Mouse (Mus musculus) splenic B cell, adult 2 months (primary cell): ENCODE measurements around the gene Ehhadh.

ENCODE experiments used
- DNase-seq: peaks from one replicate; pipeline ENCODE4 v3.0.0-alpha.2; 2011; ENCODE audit warnings: low read depth, low spot score
- H3K27me3 ChIP-seq: 2 replicates; pipeline ENCODE4 v1.6.1; 2012; ENCODE audit warnings: mild to moderate bottlenecking, low read length, moderate library complexity, mixed read lengths; ENCODE audit not compliant: control insufficient read depth, poor library complexity, insufficient read depth, severe bottlenecking
- H3K36me3 ChIP-seq: 2 replicates; pipeline ENCODE4 v1.6.1; 2012; ENCODE audit warnings: mild to moderate bottlenecking, low read length, moderate library complexity, mixed read lengths; ENCODE audit not compliant: control insufficient read depth, poor library complexity, insufficient read depth, severe bottlenecking

The Ehhadh gene

GRCm38 (mm10) chr16:21785000-21785399, 2.6 kb downstream of the Ehhadh start:
- no peak for DNase-seq
- Histone ChIP-seq H3K27me3 (no peaks in the 10 kb centered on the region), H3K36me3 (no peaks in the 10 kb centered on the region)

GRCm38 (mm10) chr16:21782807-21783206, 4.8 kb downstream of the Ehhadh start:
- DNase-seq, result no peak
- no peaks in the 10 kb centered on the region for H3K36me3 ChIP-seq
- no peaks in the 10 kb centered on the region for H3K27me3 ChIP-seq

- Histone ChIP-seq H3K27me3 (no peaks in the 10 kb centered on the region), H3K36me3 (0 out of 2 replicates have a peak, but pooled peaks cover 2% of the 10 kb centered on the region)
- DNase-seq, result no peak
Observed at GRCm38 (mm10) chr16:21781895-21782294, 5.7 kb downstream of the Ehhadh start.

GRCm38 (mm10) chr16:21781277-21781676, 6.3 kb downstream of the Ehhadh start:
- Histone ChIP-seq H3K36me3 (0 out of 2 replicates have a peak, but pooled peaks cover 2% of the 10 kb centered on the region), H3K27me3 (no peaks in the 10 kb centered on the region)
- no peak for DNase-seq

GRCm38 (mm10) chr16:21779149-21779548, 8.5 kb downstream of the Ehhadh start:
- DNase-seq, result no peak
- H3K27me3 ChIP-seq, result no peaks in the 10 kb centered on the region
- 0 out of 2 replicates have a peak, but pooled peaks cover 2% of the 10 kb centered on the region for H3K36me3 ChIP-seq

GRCm38 (mm10) chr16:21778293-21778866, 9.2 kb downstream of the Ehhadh start:
- peak; percentile 42 for DNase-seq
- Histone ChIP-seq H3K27me3 (no peaks in the 10 kb centered on the region), H3K36me3 (0 out of 2 replicates have a peak, but pooled peaks cover 2% of the 10 kb centered on the region)

- Histone ChIP-seq H3K36me3 (peaks cover 4% of the 10 kb centered on the region; the same call in 1 of the 2 replicates), H3K27me3 (no peaks in the 10 kb centered on the region)
- no peak for DNase-seq
Observed at GRCm38 (mm10) chr16:21774725-21775124, 12.9 kb downstream of the Ehhadh start.

GRCm38 (mm10) chr16:21769667-21770066, 17.9 kb downstream of the Ehhadh start:
- Histone ChIP-seq H3K36me3 (peaks cover 2% of the 10 kb centered on the region; the same call in 1 of the 2 replicates), H3K27me3 (no peaks in the 10 kb centered on the region)
- DNase-seq, result peak; percentile 54

GRCm38 (mm10) chr16:21768255-21768654, 19.4 kb downstream of the Ehhadh start:
- Histone ChIP-seq H3K27me3 (no peaks in the 10 kb centered on the region), H3K36me3 (peaks cover 2% of the 10 kb centered on the region; the same call in 1 of the 2 replicates)
- no peak for DNase-seq

- Histone ChIP-seq H3K27me3 (no peaks in the 10 kb centered on the region), H3K36me3 (peaks cover 2% of the 10 kb centered on the region; the same call in 1 of the 2 replicates)
- DNase-seq, result no peak
Observed at GRCm38 (mm10) chr16:21758447-21758846, 29.2 kb downstream of the Ehhadh start.

GRCm38 (mm10) chr16:21743401-21743800, 44.2 kb downstream of the Ehhadh start:
- no peak for DNase-seq
- no peaks in the 10 kb centered on the region for H3K27me3 ChIP-seq
- H3K36me3 ChIP-seq, result no peaks in the 10 kb centered on the region

GRCm38 (mm10) chr16:21742898-21743297, 44.7 kb downstream of the Ehhadh start:
- DNase-seq, result no peak
- H3K27me3 ChIP-seq, result no peaks in the 10 kb centered on the region
- H3K36me3 ChIP-seq, result no peaks in the 10 kb centered on the region

- no peak for DNase-seq
- H3K36me3 ChIP-seq, result no peaks in the 10 kb centered on the region
Observed at GRCm38 (mm10) chr16:21742191-21742870, 45.3 kb downstream of the Ehhadh start.

GRCm38 (mm10) chr16:21741542-21741941, 46.1 kb downstream of the Ehhadh start:
- DNase-seq, result no peak

More at GRCm38 (mm10) chr16:21742191-21742870, 45.3 kb downstream of the Ehhadh start:
- H3K27me3 ChIP-seq, result no peaks in the 10 kb centered on the region

GRCm38 (mm10) chr16:21735638-21736037, 52.0 kb downstream of the Ehhadh start:
- Histone ChIP-seq H3K27me3 (no peaks in the 10 kb centered on the region), H3K36me3 (no peaks in the 10 kb centered on the region)
- DNase-seq, result no peak

More at GRCm38 (mm10) chr16:21741542-21741941, 46.1 kb downstream of the Ehhadh start:
- no peaks in the 10 kb centered on the region for H3K36me3 ChIP-seq
- H3K27me3 ChIP-seq, result no peaks in the 10 kb centered on the region
